Mouse (Mus musculus): Measurements from ENCODE around the gene Abcb6.
A peak's percentile ranks its signal among the peaks of the same experiment; 100 is the strongest.

The Abcb6 gene

DNA sequence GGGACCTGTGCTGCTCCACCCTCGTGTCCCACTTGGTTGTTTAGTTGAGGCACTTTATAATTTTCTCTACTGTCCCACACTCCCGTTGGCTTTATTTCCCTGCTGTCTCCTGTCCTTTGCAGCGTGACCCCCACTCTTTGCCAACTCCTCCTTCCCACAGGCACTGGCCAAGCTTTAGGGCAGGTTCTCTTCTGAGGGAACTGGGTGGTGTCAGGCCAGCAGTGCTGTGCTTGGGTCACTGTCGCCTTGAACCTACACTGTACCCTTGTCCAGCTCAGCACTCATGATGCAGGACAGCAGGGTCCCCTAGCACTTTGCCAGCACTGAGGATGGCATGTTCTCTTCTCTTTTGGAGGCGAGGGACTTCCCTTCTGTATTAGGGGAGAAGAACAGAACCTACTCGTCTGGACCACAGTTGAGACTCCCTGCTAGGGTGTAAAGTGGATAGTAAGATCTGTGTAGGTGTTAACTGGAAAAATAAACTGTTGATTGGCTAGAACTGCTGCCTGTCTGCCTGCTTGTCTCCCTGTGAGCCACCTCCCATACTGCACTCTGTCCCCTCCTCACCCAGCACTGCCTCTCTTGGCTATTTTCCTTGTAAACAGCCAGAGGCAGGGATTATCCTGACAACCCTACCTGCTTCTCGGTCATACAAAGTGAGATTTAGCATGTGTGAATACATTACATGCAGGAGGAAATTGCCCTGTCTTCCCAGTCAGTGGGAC, 32.6 kb downstream of the Abcb6 start:
- DNase-seq (ENCODE audit: low spot score in 2 of 2): no peak

DNA sequence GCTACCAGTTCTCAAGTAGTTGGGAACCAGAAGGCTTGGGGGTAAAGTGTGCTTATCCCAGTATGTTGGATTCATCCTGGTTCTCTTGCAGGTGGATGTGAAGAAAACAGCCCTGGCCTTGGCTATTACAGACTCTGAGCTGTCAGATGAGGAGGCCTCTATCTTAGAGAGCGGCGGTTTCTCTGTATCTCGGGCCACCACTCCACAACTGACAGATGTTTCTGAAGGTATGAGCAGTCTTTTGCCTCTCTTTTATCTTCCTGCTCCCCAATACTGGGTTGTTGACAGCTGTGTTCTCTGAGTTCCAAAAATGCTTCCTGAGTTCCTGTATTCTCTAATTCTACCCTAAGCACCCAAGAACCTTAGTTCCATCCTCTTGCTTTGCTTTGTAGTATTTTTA, 34.6 kb downstream of the Abcb6 start:
- DNase-seq (ENCODE audit: low spot score in 2 of 2): no peak

DNA sequence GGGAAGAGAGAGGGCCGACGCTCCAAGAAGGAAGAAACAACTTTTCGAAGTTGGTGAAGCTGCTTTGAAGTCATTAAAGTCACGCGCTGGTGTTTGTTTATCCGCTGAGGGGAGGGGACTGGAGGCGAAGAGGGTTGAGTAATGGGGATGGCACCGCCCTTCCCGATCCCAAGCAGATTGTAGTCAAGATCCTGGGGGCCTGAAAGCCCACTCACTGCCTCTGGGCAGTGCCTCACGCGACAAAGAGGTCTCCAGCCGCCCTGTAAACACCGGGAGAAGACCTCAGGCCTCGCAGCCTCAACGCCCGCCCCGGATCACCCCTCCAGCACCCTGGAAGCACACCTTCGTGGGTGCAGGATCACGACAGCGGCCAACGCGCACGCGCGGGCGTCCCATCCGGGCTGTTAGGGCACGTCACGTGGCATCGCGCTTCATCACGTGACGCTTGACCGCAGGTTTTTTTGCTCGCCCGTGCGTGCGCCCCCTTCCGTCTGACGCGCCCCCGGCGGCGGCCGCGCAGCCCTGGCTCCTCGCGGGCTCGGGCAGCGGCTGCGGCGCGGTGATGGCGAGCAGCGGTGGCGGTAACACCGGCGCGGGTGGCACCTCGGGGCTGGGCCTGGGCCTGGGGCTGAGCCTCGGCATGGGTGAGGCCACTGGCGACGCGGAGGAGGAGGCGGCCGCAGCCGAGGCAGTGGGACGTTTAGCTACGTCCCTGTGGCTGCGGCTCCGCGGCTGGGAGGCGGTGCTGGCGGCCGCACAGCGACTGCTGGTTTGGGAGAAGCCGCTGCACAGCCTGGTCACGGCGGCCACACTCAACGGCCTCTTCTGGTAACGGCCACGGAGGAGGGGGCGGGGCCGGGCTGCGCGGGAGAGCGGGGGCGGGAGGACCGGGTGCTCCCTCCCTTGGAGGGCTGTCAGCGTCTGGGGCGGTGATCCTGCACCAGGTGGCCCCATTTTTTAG, 37.6 kb downstream of the Abcb6 start, which contains the start of the genes Cnppd1 and Retreg2:
Gene Cnppd1, minus strand, starts transcription at position 411 of the 961 bp plus-strand sequence.
Gene Retreg2, plus strand, starts transcription at position 478 of the 961 bp plus-strand sequence.
- DNase-seq (ENCODE audit: low spot score in 2 of 2): peak; percentile 94 to 95

DNA sequence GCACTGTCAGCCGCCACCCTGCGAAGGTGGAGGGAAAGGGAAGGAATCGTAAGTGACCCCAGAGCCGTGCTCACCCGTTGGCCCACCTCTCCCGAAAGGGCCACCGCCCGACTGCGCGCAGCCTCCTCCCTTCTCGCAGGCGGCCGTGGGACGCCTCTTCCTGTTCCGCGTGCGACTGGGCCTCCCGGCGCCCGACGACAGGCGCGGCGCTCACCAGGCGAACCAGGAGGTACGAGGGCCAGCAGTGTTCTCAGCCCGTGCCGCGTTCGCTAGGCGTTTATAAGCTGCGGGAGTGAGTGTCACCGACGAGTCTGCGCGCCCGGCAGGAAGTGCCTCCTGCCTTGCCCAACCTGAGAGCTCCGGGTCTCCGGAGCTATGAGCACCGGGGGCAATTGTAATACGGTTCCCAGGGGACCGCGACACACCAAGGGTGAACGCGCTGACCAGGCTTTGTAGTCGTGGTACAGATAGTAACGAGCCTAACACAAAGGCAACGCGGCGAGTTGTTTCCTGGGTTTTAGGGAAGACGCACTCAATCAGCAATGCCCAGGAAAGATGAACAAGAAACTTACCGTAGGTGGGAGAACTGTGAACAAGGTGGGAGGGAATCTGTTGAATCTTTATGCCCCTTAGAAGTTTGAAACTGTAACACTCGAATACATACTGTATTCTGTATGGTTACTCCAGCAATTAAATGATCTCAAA, 38.6 kb downstream of the Abcb6 start:
- DNase-seq (ENCODE audit: low spot score in 2 of 2): peak in 1 of 2 experiments; percentile 42

DNA sequence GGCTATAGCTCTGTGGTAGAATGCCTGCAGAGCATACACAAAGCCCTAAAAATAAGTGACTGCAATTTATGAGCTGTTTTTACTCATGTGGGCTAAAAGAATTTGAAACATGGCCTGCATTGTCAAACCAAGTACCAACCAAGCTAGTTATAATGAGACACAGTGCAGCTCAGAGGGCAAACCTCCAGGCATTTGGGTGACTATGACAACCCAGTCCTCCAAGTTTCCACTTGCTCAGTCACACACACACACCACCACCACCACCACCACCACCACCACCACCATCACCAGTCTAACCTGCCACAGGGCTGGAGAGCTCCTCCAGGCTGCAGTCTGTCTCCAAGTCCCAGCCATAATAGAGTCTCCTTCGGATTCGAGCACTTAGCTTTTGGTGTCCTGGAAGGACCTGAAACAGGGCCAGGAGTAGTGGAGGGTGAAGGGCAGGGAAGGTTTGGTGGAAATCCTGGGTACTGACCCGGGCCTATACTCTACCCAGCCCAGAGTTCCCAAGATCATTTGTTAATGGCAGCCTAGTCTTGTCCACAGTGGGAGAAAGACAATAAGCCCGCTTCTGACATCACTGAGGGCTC, 39.5 kb downstream of the Abcb6 start:
- no peak for DNase-seq (ENCODE audit: low spot score in 2 of 2)

DNA sequence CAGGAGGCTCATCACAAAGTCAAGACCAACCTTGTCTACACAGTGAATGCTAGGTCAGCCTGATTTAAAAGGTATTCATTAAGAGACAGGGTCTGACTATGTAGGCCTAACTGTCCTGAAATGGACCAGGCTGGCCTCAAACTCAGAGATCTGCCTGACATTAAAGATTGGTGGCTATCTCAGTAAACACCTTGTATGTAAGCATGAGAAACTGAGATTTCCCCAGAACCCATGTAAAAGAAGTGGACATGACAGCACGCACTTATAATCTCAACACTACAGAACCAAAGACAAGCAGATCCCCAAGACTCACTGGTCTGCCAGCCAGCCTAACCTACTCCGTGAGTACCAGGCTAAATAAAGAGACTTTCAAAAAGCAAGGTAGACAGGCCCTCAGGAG, 41.7 kb downstream of the Abcb6 start:
- DNase-seq (ENCODE audit: low spot score in 2 of 2): no peak

DNA sequence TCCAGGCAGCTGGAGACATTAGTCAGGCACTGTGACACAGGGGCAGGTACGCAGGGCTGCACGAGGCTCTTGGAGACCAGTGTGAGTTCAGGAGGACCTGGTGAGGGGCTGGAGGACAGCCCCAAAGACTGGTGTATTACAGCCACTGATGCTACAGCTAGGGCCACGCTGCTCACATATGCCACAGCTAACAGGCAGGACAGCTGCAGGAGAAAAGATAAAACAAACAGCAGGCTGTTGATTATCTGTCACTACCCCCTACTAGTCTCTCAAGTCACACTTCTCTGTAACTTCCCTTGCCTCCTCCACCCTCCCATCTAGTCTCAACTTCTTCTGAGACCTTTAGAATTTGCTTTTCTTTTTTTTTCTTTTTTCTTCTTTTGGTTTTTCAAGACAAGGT, 43.5 kb downstream of the Abcb6 start:
- no peak for DNase-seq (ENCODE audit: low spot score in 2 of 2)

DNA sequence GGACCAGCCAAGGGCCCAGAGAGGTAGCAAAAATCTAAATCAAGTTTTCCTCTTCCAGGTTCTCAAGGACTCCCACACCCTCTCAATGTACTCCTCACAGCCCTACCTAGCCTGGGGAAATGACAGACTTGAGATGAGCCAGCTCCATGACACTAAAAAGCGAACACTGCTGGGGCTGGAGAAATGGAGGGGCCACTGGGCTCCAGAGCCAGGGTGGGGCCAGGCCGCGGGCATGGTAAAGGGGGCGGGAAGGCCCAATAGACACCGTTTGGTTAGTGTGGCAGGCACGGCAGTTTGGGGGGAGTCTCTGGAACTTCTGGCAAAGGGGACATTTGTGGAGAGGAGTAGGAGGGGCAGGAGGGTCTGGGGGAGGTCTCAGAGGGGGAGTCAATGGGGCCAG, 43.9 kb downstream of the Abcb6 start:
- DNase-seq (ENCODE audit: low spot score in 2 of 2): no peak

DNA sequence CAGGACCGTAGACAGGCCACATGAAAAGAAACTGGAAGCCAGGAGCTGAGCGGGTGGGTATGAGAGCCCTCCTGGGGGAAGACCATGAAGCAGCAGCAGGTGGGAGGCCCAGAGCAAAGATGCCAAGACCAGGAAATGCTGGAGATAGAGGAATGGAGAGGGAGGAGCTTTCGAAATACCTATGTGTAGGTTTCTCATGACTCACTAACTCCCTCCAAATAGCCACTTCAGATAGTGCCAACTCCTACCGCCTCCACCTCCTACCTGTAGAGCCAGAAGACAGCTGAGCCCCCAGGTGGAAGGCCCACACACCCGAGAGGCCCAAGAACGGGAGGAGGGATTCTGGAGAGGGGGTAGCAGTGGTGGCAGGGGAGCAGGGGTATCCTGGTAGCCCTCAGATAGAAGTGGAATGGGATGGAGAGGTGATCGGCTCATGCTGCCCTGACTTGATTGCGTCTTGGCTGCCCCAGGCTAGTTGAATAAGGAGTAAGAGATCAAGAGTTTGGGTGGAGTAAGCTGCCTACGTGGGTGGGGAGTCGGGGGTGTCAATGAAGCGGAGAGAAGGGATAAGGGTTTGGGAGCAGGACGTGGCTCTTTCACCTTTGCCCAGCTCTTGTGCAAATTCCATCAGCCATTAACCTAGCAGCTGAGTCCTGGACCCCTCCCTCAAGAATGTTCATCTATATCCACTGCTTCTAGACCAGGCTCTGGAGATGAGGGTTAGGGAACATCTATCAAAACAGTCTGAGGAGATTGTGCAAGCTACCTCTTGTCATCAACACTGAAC, 46.6 kb downstream of the Abcb6 start, which contains the start of gene Slc23a3:
Gene Slc23a3, minus strand, starts transcription at position 470 of the 787 bp plus-strand sequence.
- DNase-seq (ENCODE audit: low spot score in 2 of 2): no peak

DNA sequence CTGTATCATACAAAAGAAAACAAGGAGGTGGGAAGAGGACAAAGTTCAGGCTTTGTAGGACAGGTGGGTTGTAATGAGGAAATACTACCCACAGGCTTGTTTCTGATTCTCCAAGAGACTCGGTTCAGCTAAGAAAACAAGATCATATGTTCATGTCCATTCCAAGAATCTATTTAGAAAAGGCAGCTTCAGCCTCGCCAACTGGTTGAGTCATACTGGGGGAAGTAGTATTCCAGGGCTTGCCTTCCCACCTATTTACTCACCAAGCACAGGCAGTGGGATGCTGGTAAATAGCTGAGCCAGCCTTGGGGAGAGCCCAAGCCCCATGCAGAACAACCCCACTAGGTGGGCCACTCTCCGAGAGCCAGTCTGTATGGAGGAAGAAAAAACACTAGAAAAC, 51.6 kb downstream of the Abcb6 start:
- DNase-seq (ENCODE audit: low spot score in 2 of 2): no peak

DNA sequence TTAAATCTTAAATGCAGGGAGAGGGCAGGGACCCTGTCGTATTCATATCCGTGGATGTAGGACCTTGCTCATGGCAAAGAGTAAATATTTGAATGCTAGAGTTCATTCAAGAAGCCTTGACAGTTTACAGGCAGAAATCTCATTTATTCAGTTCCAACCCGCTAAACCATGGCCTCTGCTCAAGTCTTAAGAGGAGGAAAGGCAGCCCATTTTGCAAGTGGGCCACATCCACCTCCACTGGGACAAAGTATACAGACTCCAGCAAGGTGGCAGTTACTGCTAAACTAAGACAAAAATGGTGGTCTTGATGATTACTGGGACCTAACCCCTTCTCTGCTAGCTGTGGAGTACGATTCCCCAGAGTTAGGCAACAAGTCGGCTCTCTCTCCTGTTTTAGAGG, 54.8 kb downstream of the Abcb6 start:
- DNase-seq (ENCODE audit: low spot score in 2 of 2): no peak

DNA sequence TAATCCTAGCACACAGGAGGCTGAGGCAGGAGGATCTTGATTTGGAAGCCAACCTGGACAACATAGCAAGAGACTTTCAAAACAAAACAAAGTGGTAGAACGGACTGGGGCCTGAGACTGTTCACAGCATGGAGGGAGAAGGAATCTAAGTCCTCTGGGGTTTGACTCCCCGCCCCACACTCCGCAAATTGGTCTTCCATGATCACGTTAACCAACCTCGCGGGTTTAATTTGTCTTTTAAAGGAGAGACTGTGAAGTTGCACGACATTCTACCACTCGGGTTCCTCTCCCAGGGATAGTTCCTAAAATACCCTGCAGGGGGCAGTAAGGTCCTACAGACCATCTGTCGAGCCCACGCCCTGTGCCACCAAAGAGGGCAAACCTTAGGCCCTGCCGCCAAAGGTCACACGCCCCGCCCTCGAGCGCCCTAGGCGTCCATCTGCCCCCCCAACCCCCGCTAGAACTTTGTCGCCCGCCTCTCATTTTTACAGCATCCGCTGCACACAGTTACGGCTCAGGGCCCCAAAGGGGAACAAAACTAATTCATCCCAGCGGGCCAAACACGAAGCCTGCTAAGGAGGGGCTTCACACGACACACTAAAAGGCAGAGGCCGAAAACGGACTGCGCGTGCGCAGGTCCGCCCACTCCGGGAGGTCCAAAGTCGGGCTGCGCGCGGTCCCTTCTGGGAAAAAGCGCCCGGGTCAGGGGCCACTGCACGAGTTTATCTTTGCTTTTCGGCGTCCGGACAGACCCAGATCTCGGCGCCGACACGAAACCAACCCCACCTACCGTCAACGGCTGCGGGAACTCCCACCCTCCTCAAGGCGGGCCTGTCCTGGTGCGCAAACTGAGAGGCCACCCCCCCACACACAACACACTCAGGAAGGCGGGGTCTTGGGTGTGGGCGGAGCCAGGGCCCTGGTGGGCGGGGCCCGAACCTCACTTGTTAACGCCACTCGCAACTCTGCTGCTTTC, 55.6 kb downstream of the Abcb6 start, which contains the start of gene Nhej1:
Gene Nhej1, minus strand, starts transcription at position 855 of the 976 bp plus-strand sequence.
- peak; percentile 82 to 92 for DNase-seq (ENCODE audit: low spot score in 2 of 2)

DNA sequence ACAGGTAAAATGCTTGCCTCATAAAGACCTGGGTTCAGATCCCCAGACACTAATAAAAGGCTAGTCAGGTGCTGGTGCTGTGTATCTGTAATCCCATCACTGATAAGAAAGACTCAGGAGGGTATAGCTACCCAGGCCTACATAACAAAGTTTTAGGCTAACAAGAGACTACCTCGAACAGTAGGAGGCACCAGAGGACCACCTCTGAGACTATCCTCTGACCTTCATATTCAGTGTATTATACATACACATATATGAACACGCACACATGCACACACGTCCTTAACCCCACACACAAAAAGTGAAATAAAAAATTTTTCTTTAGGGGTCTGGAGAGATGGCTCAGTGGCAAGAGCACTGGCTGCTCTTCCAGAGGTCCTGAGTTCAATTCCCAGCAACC, 58.0 kb downstream of the Abcb6 start:
- no peak for DNase-seq (ENCODE audit: low spot score in 2 of 2)
